8 mouse cellular contexts compared by ENCODE assay signal in genomic region chr12:53252572-53253422, GRCm38 (mm10). TPM values are rescaled to one million over a fixed set of nuclear protein-coding genes. Genes with fewer than 3 reads are reported as not detected.
A peak's percentile ranks its signal among the peaks of the same experiment; 100 is the strongest.
DNase-seq lines count a peak whose midpoint lies in the region; ATAC-seq and TF ChIP-seq lines count a peak whose summit lies in the region.

No protein-coding gene starts in this region.

- H3K36me3 ChIP-seq in lung, embryonic 14.5 days (ENCODE audit: insufficient read depth) = no peaks in the 10 kb centered on the region
- no peaks in the 10 kb centered on the region for H3K36me3 ChIP-seq in forebrain, embryonic 12.5 days (replicated peaks)
- H3K36me3 ChIP-seq in hindbrain, embryonic 16.5 days (ENCODE audit: control insufficient read depth, insufficient read depth, low read length) = no peaks in the 10 kb centered on the region
- no peaks in the 10 kb centered on the region for H3K36me3 ChIP-seq in liver, embryonic 12.5 days

- H3K9me3 ChIP-seq in lung, embryonic 14.5 days (ENCODE audit: low read depth, low read length) = no peaks in the 10 kb centered on the region
- H3K9me3 ChIP-seq in forebrain, embryonic 12.5 days = no peaks in the 10 kb centered on the region
- no peaks in the 10 kb centered on the region for H3K9me3 ChIP-seq in hindbrain, embryonic 16.5 days (ENCODE audit: control insufficient read depth, low read length)
- no peaks in the 10 kb centered on the region for H3K9me3 ChIP-seq in liver, embryonic 12.5 days (replicated peaks)

- no peak for TF ChIP-seq POLR2A in bone marrow macrophage, adult 2 months (IDR thresholded peaks at IDR 0.05; ENCODE audit: borderline replicate concordance, low read depth, low read length)

- no peaks in the 10 kb centered on the region for H3K4me1 ChIP-seq in lung, embryonic 14.5 days (ENCODE audit: insufficient read depth)
- no peaks in the 10 kb centered on the region for H3K4me1 ChIP-seq in bone marrow macrophage, adult 2 months (ENCODE audit: control insufficient read depth, insufficient read depth, low read length)
- H3K4me1 ChIP-seq in forebrain, embryonic 12.5 days = peaks cover 49% of the 10 kb centered on the region
- H3K4me1 ChIP-seq in hindbrain, embryonic 16.5 days (ENCODE audit: control insufficient read depth, insufficient read depth, low read depth, low read length) = peaks cover 10% of the 10 kb centered on the region
- H3K4me1 ChIP-seq in liver, embryonic 12.5 days = no peaks in the 10 kb centered on the region

- peak; percentile 62 for DNase-seq in lung, embryonic 14.5 days
- no peak for DNase-seq in lung, adult 18-20 months
- DNase-seq in ovary, postnatal 14 days (ENCODE audit: low spot score) = peak; percentile 15
- no peak for DNase-seq in B cell, adult 2 months

- peaks cover 53% of the 10 kb centered on the region for H3K27me3 ChIP-seq in lung, embryonic 14.5 days (ENCODE audit: insufficient read depth, low read length)
- H3K27me3 ChIP-seq in forebrain, embryonic 12.5 days = no peaks in the 10 kb centered on the region
- no peaks in the 10 kb centered on the region for H3K27me3 ChIP-seq in hindbrain, embryonic 16.5 days (replicated peaks; ENCODE audit: control insufficient read depth, insufficient read depth, low read length)
- peaks cover 81% of the 10 kb centered on the region for H3K27me3 ChIP-seq in liver, embryonic 12.5 days (replicated peaks)

- H3K27ac ChIP-seq in lung, embryonic 14.5 days (ENCODE audit: low read depth) = peak overlapping the region; percentile 72; the same call in 1 of the 2 replicates
- H3K27ac ChIP-seq in bone marrow macrophage, adult 2 months (ENCODE audit: insufficient read depth, low read depth, low read length) = no peak overlapping the region
- peak overlapping the region; percentile 100 for H3K27ac ChIP-seq in forebrain, embryonic 12.5 days
- peak overlapping the region; percentile 96 for H3K27ac ChIP-seq in hindbrain, embryonic 16.5 days (ENCODE audit: low read depth, low read length)
- H3K27ac ChIP-seq in liver, embryonic 12.5 days = peak overlapping the region; percentile 36; the same call in 1 of the 2 replicates

- peak overlapping the region; percentile 77 for H3K9ac ChIP-seq in lung, embryonic 14.5 days
- H3K9ac ChIP-seq in forebrain, embryonic 12.5 days = peak overlapping the region; percentile 99
- H3K9ac ChIP-seq in hindbrain, embryonic 16.5 days (ENCODE audit: low read depth, low read length) = peak overlapping the region; percentile 94
- peak overlapping the region; percentile 48; the same call in 1 of the 2 replicates for H3K9ac ChIP-seq in liver, embryonic 12.5 days

- under 1% methylated on average over 88 of the region's 115 CpGs for WGBS in lung, embryonic 14.5 days
- 1% methylated on average over 71 of the region's 115 CpGs for WGBS in forebrain, embryonic 12.5 days
- under 1% methylated on average over 59 of the region's 115 CpGs for WGBS in hindbrain, embryonic 16.5 days
- under 1% methylated on average over 95 of the region's 115 CpGs for WGBS in liver, embryonic 12.5 days (ENCODE audit: insufficient replicate concordance)

- peak overlapping the region; percentile 91 for H3K4me2 ChIP-seq in lung, embryonic 14.5 days
- H3K4me2 ChIP-seq in forebrain, embryonic 12.5 days = peak overlapping the region; percentile 70
- peak overlapping the region; percentile 60 for H3K4me2 ChIP-seq in hindbrain, embryonic 16.5 days (ENCODE audit: low read length)
- peak overlapping the region; percentile 71 for H3K4me2 ChIP-seq in liver, embryonic 12.5 days

- H3K4me3 ChIP-seq in lung, embryonic 14.5 days (ENCODE audit: low read depth, low read length) = peak overlapping the region; percentile 67
- H3K4me3 ChIP-seq in bone marrow macrophage, adult 2 months (ENCODE audit: insufficient read depth, low read length) = peak overlapping the region; percentile 41
- H3K4me3 ChIP-seq in forebrain, embryonic 12.5 days (replicated peaks) = peak overlapping the region; percentile 87
- peak overlapping the region; percentile 72 for H3K4me3 ChIP-seq in hindbrain, embryonic 16.5 days (ENCODE audit: low read length)
- peak overlapping the region; percentile 63 for H3K4me3 ChIP-seq in liver, embryonic 12.5 days

- no peak for TF ChIP-seq CTCF in lung, embryonic 14.5 days (IDR thresholded peaks at IDR 0.05; ENCODE audit: low read depth)
- no peak for TF ChIP-seq CTCF in bone marrow macrophage, adult 2 months (IDR thresholded peaks at IDR 0.05; ENCODE audit: low read depth, low read length)

- peak; percentile 62 for ATAC-seq in lung, embryonic 14.5 days (ENCODE audit: insufficient read depth)
- peak; percentile 21 for ATAC-seq in forebrain, embryonic 12.5 days (ENCODE audit: low FRiP score)
- peak; percentile 19 for ATAC-seq in hindbrain, embryonic 16.5 days
- ATAC-seq in liver, embryonic 12.5 days = no peak

RNA-seq across cellular contexts. Expression of gene Npas3, which starts 4.3 kb away (rescaled TPM):
- polyA plus RNA-seq in lung, embryonic 14.5 days (2014; fragmentation: Nextera tagmentation; extraction: Ambion mirVana) = 0.62 and 0.66 TPM in 2 replicates
- 0.13 TPM in 1 of 2 replicates, not detected in the other for polyA plus RNA-seq in bone marrow macrophage, adult 2 months (2012; ENCODE audit: insufficient read depth, insufficient read length, missing spikeins)
- 23.1 and 27.7 TPM in 2 replicates for polyA plus RNA-seq in forebrain, embryonic 12.5 days (2016; fragmentation: Nextera tagmentation; extraction: Ambion mirVana)
- polyA plus RNA-seq in hindbrain, embryonic 16.5 days (2015; fragmentation: Nextera tagmentation; extraction: Ambion mirVana) = 21.4 and 21.6 TPM in 2 replicates
- 0.47 and 0.70 TPM in 2 replicates for polyA plus RNA-seq in liver, embryonic 12.5 days (2016; fragmentation: Nextera tagmentation; extraction: Ambion mirVana)

Comparison
In these comparisons a context has a peak if more than half of its experiments do, and no peak if none do; other contexts are left out.
1. DNase-seq: peak in lung, embryonic 14.5 days (single experiment) and ovary, postnatal 14 days (single experiment); none in lung, adult 18-20 months (0 of 2) and B cell, adult 2 months (0 of 2).
2. H3K9ac ChIP-seq: peak in every context shown above with its lines; median percentile 99 in forebrain, embryonic 12.5 days; 94 in hindbrain, embryonic 16.5 days; 77 in lung, embryonic 14.5 days; 48 in liver, embryonic 12.5 days.
3. RNA of gene Npas3, which starts 4.3 kb away (polyA plus RNA-seq): 23.1 to 27.7 TPM in forebrain, embryonic 12.5 days and 21.4 to 21.6 TPM in hindbrain, embryonic 16.5 days; 0.47 to 0.70 TPM in liver, embryonic 12.5 days, 0.62 to 0.66 TPM in lung, embryonic 14.5 days and 0.13 TPM in bone marrow macrophage, adult 2 months; every median in the first group is over 10 times any median in the second.
4. Peak in every context shown above with its lines, with median percentiles within 50 percentile points of each other: H3K4me2 ChIP-seq and H3K4me3 ChIP-seq.